Mouse (Mus musculus) erythroblast, embryonic 14.5 days (primary cell): ENCODE measurements around the gene Mmel1. TPM values are rescaled to one million over a fixed set of nuclear protein-coding genes. Genes with fewer than 3 reads are reported as not detected.
A peak's percentile ranks its signal among the peaks of the same experiment; 100 is the strongest.

Experiments
- H3K27me3 ChIP-seq: 2 replicates; pipeline ENCODE4 v1.6.1; 2012; ENCODE audit warnings: inconsistent platforms; ENCODE audit not compliant: control insufficient read depth
- H3K36me3 ChIP-seq: 2 replicates; pipeline ENCODE4 v1.6.1; 2012; ENCODE audit warnings: mild to moderate bottlenecking, inconsistent platforms; ENCODE audit not compliant: control insufficient read depth
- H3K4me1 ChIP-seq: 2 replicates; pipeline ENCODE4 v1.6.1; 2012; ENCODE audit warnings: inconsistent platforms; ENCODE audit not compliant: control insufficient read depth
- H3K4me3 ChIP-seq: replicated peaks from 2 replicates; pipeline ENCODE3; 2012; ENCODE audit warnings: moderate library complexity, mild to moderate bottlenecking, inconsistent platforms
- H3K9me3 ChIP-seq: 2 replicates; pipeline ENCODE4 v1.6.1; 2012; ENCODE audit warnings: low read length, inconsistent platforms, mixed read lengths; ENCODE audit not compliant: control insufficient read depth
- GATA1 ChIP-seq: IDR thresholded peaks from 2 replicates; pipeline ENCODE4 v1.6.1; 2012; ENCODE audit warnings: low read length, inconsistent platforms, mixed read lengths
- TAL1 ChIP-seq: IDR thresholded peaks from 3 replicates; pipeline ENCODE4 v1.6.1; 2012; ENCODE audit warnings: low read length, inconsistent platforms, mixed read lengths
- polyA plus RNA-seq: library from polyadenylated mRNA; stranded (reverse); fragments of >175 nt; gene quantifications from 2 replicates; pipeline ENCODE4 v1.2.3, GENCODE M21; 2012

Mmel1 gene
- polyA plus RNA-seq, 1 experiment: 0.27 TPM

GRCm38 (mm10) chr4:154911644-154912043 lies 42.3 kb downstream of the Mmel1 start:
- Histone ChIP-seq H3K4me3 (peak overlapping the region; percentile 57), H3K9me3 (peaks cover 10% of the 10 kb centered on the region), H3K27me3 (no peaks in the 10 kb centered on the region), H3K4me1 (peaks cover 95% of the 10 kb centered on the region), H3K36me3 (peaks cover 80% of the 10 kb centered on the region)
- TF ChIP-seq GATA1: peak; percentile 67
- peak; percentile 51; the same call in 2 of the 3 replicates for TF ChIP-seq TAL1

- Histone ChIP-seq H3K4me3 (no peak overlapping the region), H3K27me3 (no peaks in the 10 kb centered on the region), H3K36me3 (peaks cover 93% of the 10 kb centered on the region), H3K4me1 (peaks cover 94% of the 10 kb centered on the region), H3K9me3 (peaks cover 21% of the 10 kb centered on the region)
- TF ChIP-seq GATA1 (no peak), TAL1 (no peak)
These were observed 44.5 kb downstream of the Mmel1 start for GRCm38 (mm10) chr4:154913845-154914244.

- Histone ChIP-seq H3K36me3 (peaks cover 92% of the 10 kb centered on the region), H3K4me3 (no peak overlapping the region), H3K27me3 (no peaks in the 10 kb centered on the region), H3K4me1 (peaks cover 92% of the 10 kb centered on the region), H3K9me3 (peaks cover 20% of the 10 kb centered on the region)
- TF ChIP-seq GATA1 (no peak), TAL1 (no peak)
These were observed 44.9 kb downstream of the Mmel1 start for GRCm38 (mm10) chr4:154914252-154914651.

- Histone ChIP-seq H3K36me3 (peaks cover 91% of the 10 kb centered on the region), H3K27me3 (no peaks in the 10 kb centered on the region), H3K4me3 (no peak overlapping the region), H3K4me1 (peaks cover 90% of the 10 kb centered on the region), H3K9me3 (peaks cover 15% of the 10 kb centered on the region)
- TF ChIP-seq TAL1 (no peak), GATA1 (no peak)
These were observed 45.3 kb downstream of the Mmel1 start for GRCm38 (mm10) chr4:154914707-154915106.

GRCm38 (mm10) chr4:154915286-154915685 lies 45.9 kb downstream of the Mmel1 start:
- TF ChIP-seq GATA1: no peak
- TF ChIP-seq TAL1: no peak
- Histone ChIP-seq H3K9me3 (peaks cover 15% of the 10 kb centered on the region), H3K36me3 (peaks cover 91% of the 10 kb centered on the region), H3K4me1 (peaks cover 86% of the 10 kb centered on the region), H3K4me3 (no peak overlapping the region), H3K27me3 (no peaks in the 10 kb centered on the region)

GRCm38 (mm10) chr4:154916662-154917061 lies 47.3 kb downstream of the Mmel1 start:
- peaks cover 76% of the 10 kb centered on the region for H3K4me1 ChIP-seq
- TF ChIP-seq GATA1: no peak
- no peak for TF ChIP-seq TAL1
- no peaks in the 10 kb centered on the region for H3K27me3 ChIP-seq
- H3K36me3 ChIP-seq: peaks cover 97% of the 10 kb centered on the region
- no peak overlapping the region for H3K4me3 ChIP-seq
- H3K9me3 ChIP-seq: peaks cover 16% of the 10 kb centered on the region

- no peak for TF ChIP-seq GATA1
- TF ChIP-seq TAL1: no peak
- Histone ChIP-seq H3K36me3 (peaks cover 98% of the 10 kb centered on the region), H3K27me3 (no peaks in the 10 kb centered on the region; the same call in 1 of the 2 replicates), H3K4me3 (peak overlapping the region; percentile 82), H3K4me1 (peaks cover 78% of the 10 kb centered on the region), H3K9me3 (peaks cover 29% of the 10 kb centered on the region)
These were observed 52.9 kb downstream of the Mmel1 start for GRCm38 (mm10) chr4:154922291-154922690.

GRCm38 (mm10) chr4:154922931-154923330 lies 53.5 kb downstream of the Mmel1 start:
- Histone ChIP-seq H3K36me3 (peaks cover 98% of the 10 kb centered on the region), H3K4me1 (peaks cover 73% of the 10 kb centered on the region), H3K4me3 (peak overlapping the region; percentile 82), H3K27me3 (no peaks in the 10 kb centered on the region; the same call in 1 of the 2 replicates), H3K9me3 (peaks cover 22% of the 10 kb centered on the region)
- no peak for TF ChIP-seq GATA1
- TF ChIP-seq TAL1: no peak

GRCm38 (mm10) chr4:154925413-154925812 lies 56.0 kb downstream of the Mmel1 start:
- H3K4me3 ChIP-seq: peak overlapping the region; percentile 82
- H3K4me1 ChIP-seq: peaks cover 79% of the 10 kb centered on the region

More at GRCm38 (mm10) chr4:154925413-154925812, 56.0 kb downstream of the Mmel1 start:
- TF ChIP-seq TAL1 (no peak), GATA1 (no peak)
- Histone ChIP-seq H3K36me3 (peaks cover 77% of the 10 kb centered on the region), H3K27me3 (no peaks in the 10 kb centered on the region; the same call in 1 of the 2 replicates), H3K9me3 (peaks cover 15% of the 10 kb centered on the region)
